Mouse (Mus musculus) liver, embryonic 14.5 days (tissue): ENCODE measurements at regions not wholly inside any gene's neighbourhood (a gene's known extent, or its start where the extent isn't known, plus 50 kb on each side); places are given as distances from the start of the nearest gene placed in this dataset.

Experiments
- ATAC-seq: fragments of 200-750 bp; cut with Nextera tagmentation; 2 replicates; pipeline ENCODE4 v1.8.0; 2017; ENCODE audit warnings: moderate number of reproducible peaks, mild to moderate bottlenecking, moderate library complexity; ENCODE audit not compliant: insufficient read depth
- DNase-seq, 3 experiments: peaks; one replicate each; pipeline ENCODE4 v3.0.0-alpha.2; 2012 to 2013; ENCODE audit warnings: low read depth in 3 of 3, low spot score in 3 of 3
- H3K27ac ChIP-seq: fragments of 300-500 bp; sonication (generic); 2 replicates; pipeline ENCODE4 v1.5.1; 2014; ENCODE audit warnings: moderate library complexity, mild to moderate bottlenecking, control low read depth, inconsistent platforms
- H3K27me3 ChIP-seq: fragments of 300-500 bp; sonication (generic); 2 replicates; pipeline ENCODE4 v1.6.1; 2014; ENCODE audit warnings: mild to moderate bottlenecking, low read length, moderate library complexity; ENCODE audit not compliant: control insufficient read depth, insufficient read depth
- H3K36me3 ChIP-seq: fragments of 300-500 bp; sonication (generic); replicated peaks from 2 replicates; pipeline ENCODE4 v1.6.1; 2014; ENCODE audit warnings: low read depth; ENCODE audit not compliant: control insufficient read depth, insufficient read depth
- H3K4me1 ChIP-seq, 2 experiments: fragments of 200-500 bp in 1 of 2; fragments of 300-500 bp in 1 of 2; sonication (generic) in 1 of 2; replicated peaks; 2 replicates each; pipeline ENCODE4 v1.6.1; 2012 to 2014; ENCODE audit warnings: antibody characterized with exemption in 1 of 2, inconsistent platforms in 1 of 2, low read length in 1 of 2; ENCODE audit not compliant: control insufficient read depth in 2 of 2, insufficient read depth in 2 of 2
- H3K4me2 ChIP-seq: fragments of 300-500 bp; sonication (generic); 2 replicates; pipeline ENCODE4 v1.6.1; 2014; ENCODE audit warnings: low read depth, mild to moderate bottlenecking, control low read depth, moderate library complexity
- H3K4me3 ChIP-seq, 2 experiments: fragments of 200-500 bp in 1 of 2; fragments of 300-500 bp in 1 of 2; sonication (generic) in 1 of 2; 2 replicates each; pipeline ENCODE4 v1.5.1; 2012 to 2014; ENCODE audit warnings: low read depth in 2 of 2, low read length in 2 of 2, mild to moderate bottlenecking in 2 of 2, control low read depth in 1 of 2, inconsistent platforms in 1 of 2, moderate library complexity in 1 of 2; ENCODE audit not compliant: insufficient read depth in 1 of 2
- H3K9ac ChIP-seq: fragments of 300-500 bp; sonication (generic); replicated peaks from 2 replicates; pipeline ENCODE4 v1.6.1; 2014; ENCODE audit warnings: mild to moderate bottlenecking, control low read depth, moderate library complexity
- H3K9me3 ChIP-seq: fragments of 300-500 bp; sonication (generic); 2 replicates; pipeline ENCODE4 v1.6.1; 2016; ENCODE audit warnings: low read length, mixed read lengths; ENCODE audit not compliant: control insufficient read depth
- CTCF ChIP-seq: IDR thresholded peaks from 2 replicates; pipeline ENCODE4 v1.5.1; 2016; ENCODE audit warnings: antibody characterized with exemption, low read depth, control low read depth
- EP300 ChIP-seq: IDR thresholded peaks from 2 replicates; pipeline ENCODE4 v1.6.1; 2016; ENCODE audit warnings: antibody characterized with exemption, low read depth
- WGBS: fragments of 180-500 bp; shearing (Covaris S2); extraction: QIAGEN DNeasy Blood & Tissue Kit; methylation state at CpG from one replicate; pipeline ENCODE4 v1.1.7; 2014; ENCODE audit not compliant: insufficient replicate concordance; 5-methylcytosine and 5-hydroxymethylcytosine counted together

DNA sequence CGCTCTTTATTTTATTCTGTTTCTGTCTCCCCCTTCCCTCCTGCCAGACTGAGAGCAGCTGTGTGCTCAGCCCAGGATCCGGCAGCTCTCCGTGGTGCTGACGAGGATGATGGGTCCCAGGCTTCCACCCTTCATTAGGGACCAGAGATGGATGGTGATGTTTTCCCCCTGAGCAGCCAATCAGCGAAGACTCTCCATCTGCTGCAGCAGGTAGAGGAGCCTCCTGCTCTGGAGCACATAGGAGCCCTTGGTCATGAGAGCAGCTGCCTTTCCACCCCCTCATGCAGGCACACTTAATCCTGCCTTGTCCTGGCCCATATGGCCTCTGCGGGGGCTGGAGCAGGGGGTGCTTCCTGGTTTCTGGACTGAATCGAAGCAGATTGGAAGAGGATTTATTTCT is 159.1 kb upstream of the Nlrp1b start:
- ATAC-seq (no peak), DNase-seq (no peak)
- Histone ChIP-seq H3K4me2 (no peak overlapping the region), H3K27me3 (no peaks in the 10 kb centered on the region), H3K27ac (no peak overlapping the region), H3K9ac (no peak overlapping the region), H3K9me3 (no peaks in the 10 kb centered on the region), H3K4me1 (no peaks in the 10 kb centered on the region), H3K36me3 (no peaks in the 10 kb centered on the region), H3K4me3 (no peak overlapping the region)
- WGBS, result 22% methylated on average over 7 of the region's 7 CpGs
- no peak for TF ChIP-seq EP300
- no peak for TF ChIP-seq CTCF

DNA sequence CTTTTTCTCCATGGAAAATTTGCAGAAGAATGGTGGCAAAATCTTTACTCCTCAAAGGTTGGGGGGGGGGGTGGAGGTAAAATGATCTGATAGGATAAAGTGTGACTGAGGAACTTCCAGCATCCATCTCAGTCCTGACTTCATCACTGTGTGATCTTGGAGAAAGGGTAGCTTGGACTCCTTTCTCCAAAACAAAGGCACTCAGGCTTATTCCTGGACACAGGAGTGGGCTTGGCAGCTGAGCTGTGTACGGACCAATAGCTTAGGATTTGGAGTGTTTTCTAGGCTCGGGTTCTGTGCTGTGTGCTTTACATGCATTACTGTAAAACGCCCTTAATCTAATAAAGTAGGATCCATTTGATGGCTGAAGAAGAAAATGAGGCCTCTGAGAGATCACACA is 159.6 kb upstream of the Nlrp1b start:
- ATAC-seq (no peak), DNase-seq (no peak)
- WGBS, result 44% methylated on average over 3 of the region's 3 CpGs
- H3K27ac ChIP-seq, result no peak overlapping the region
- H3K4me3 ChIP-seq, result no peak overlapping the region
- no peaks in the 10 kb centered on the region for H3K36me3 ChIP-seq
- TF ChIP-seq EP300, result no peak
- TF ChIP-seq CTCF, result no peak
- no peak overlapping the region for H3K4me2 ChIP-seq
- H3K9ac ChIP-seq, result no peak overlapping the region
- H3K9me3 ChIP-seq, result no peaks in the 10 kb centered on the region
- no peaks in the 10 kb centered on the region for H3K4me1 ChIP-seq
- H3K27me3 ChIP-seq, result no peaks in the 10 kb centered on the region

DNA sequence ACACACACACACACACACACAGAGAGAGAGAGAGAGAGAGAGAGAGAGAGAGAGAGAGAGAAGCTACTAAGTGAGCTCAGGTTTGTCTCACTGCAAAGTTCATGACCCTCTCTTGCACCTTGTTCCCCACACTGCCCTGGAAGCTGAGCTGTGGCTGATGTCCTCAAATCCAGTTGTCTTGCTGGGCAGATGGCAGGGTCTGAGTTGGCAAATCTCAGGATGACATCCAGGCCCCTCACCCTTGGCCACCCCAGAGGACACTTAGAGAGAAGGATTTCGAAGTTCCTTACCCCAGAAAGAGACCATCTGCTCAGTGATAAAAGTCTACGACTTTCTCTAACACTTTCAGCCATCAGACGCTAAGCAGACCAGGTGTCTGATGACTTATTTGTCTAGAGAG is 160.1 kb upstream of the Nlrp1b start:
- no peak for ATAC-seq

GRCm38 (mm10) chr11:71393406-71393805 is 162.9 kb upstream of the Nlrp1b start:
- no peaks in the 10 kb centered on the region for H3K27me3 ChIP-seq
- ATAC-seq (no peak), DNase-seq (no peak)
- TF ChIP-seq EP300, result no peak
- TF ChIP-seq CTCF, result no peak
- H3K4me1 ChIP-seq, result no peaks in the 10 kb centered on the region
- H3K36me3 ChIP-seq, result no peaks in the 10 kb centered on the region
- H3K4me2 ChIP-seq, result no peak overlapping the region
- H3K9me3 ChIP-seq, result no peaks in the 10 kb centered on the region
- H3K27ac ChIP-seq, result no peak overlapping the region
- no peak overlapping the region for H3K4me3 ChIP-seq
- 62% methylated on average over 5 of the region's 5 CpGs for WGBS
- no peak overlapping the region for H3K9ac ChIP-seq

More for the DNA sequence above, 160.1 kb upstream of the Nlrp1b start:
- Histone ChIP-seq H3K4me3 (no peak overlapping the region), H3K4me1 (no peaks in the 10 kb centered on the region), H3K36me3 (no peaks in the 10 kb centered on the region), H3K4me2 (no peak overlapping the region), H3K9ac (no peak overlapping the region), H3K9me3 (no peaks in the 10 kb centered on the region), H3K27me3 (no peaks in the 10 kb centered on the region), H3K27ac (no peak overlapping the region)
- WGBS, result 45% methylated on average over 3 of the region's 3 CpGs
- no peak for DNase-seq
- TF ChIP-seq CTCF (no peak), EP300 (no peak)

DNA sequence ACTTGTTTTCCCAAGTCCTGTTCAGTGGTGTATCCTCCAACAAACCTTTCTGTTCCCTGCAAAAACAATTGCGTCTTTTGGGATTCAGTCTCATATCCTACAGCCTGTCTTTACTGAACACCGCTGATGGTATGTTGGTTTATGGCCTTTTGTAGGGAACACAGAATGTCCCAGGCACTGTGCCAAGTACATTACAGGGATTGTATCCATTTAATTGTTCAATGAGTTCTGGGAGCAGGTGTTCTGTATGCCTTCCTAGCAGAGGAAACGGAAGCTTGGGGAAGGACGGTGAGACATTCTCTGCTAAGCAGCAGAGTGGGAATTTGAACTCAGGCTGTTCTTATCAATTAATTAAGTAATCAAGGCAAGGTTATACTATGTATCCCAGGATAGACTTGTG is 164.5 kb upstream of the Nlrp1b start:
- 67% methylated on average over 4 of the region's 4 CpGs for WGBS
- Histone ChIP-seq H3K36me3 (no peaks in the 10 kb centered on the region), H3K27me3 (no peaks in the 10 kb centered on the region), H3K4me3 (no peak overlapping the region), H3K9me3 (no peaks in the 10 kb centered on the region), H3K27ac (no peak overlapping the region), H3K9ac (no peak overlapping the region), H3K4me2 (no peak overlapping the region), H3K4me1 (no peaks in the 10 kb centered on the region)
- ATAC-seq, result no peak
- DNase-seq, result no peak
- no peak for TF ChIP-seq CTCF
- TF ChIP-seq EP300, result no peak
